Mouse (Mus musculus): Measurements from ENCODE around the gene Dnal4.

DNA sequence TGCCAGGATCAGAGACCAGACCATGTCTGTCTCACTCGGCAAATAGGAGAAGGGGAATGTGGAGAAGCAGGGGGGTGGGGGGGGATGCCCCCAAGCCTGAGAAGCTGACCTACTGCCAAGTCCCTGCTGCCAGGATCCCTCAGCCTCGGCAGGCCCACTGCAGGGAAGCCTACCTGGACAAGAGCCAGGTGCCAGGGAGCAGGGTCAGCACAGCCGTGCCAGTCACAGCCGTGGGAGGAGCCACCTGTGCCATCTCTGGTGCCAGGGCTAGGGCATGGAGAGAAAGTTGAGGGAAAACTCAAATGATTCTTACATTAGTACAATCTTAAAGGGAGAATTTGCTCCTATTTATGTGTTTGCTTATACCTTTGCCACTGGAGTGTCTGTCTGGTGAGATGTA lies 24.7 kb upstream of the Dnal4 start:
- TF ChIP-seq POLR2AphosphoS2 (IDR thresholded peaks at IDR 0.05; ENCODE audit: insufficient read length, low read depth) (no peak), POLR2A (IDR thresholded peaks at IDR 0.05; ENCODE audit: insufficient read length, low read depth) (no peak), MYOG (IDR thresholded peaks at IDR 0.05; ENCODE audit: control insufficient read depth in 1 of 3, insufficient read depth in 1 of 3, insufficient read length in 2 of 3, low read depth in 2 of 3) (no peak), TCF12 (IDR thresholded peaks at IDR 0.05; ENCODE audit: insufficient read depth, poor library complexity, severe bottlenecking) (no peak)

Data from myocyte (in vitro differentiated cells).